Mouse (Mus musculus): ENCODE data around the gene Ppp6r2.

The Ppp6r2 gene

GRCm38 (mm10) chr15:89182328-89182741, 29.0 kb upstream of the Ppp6r2 start:
- DNase-seq (ENCODE audit: low spot score in 2 of 2), result peak in 1 of 2 experiments; percentile 56

GRCm38 (mm10) chr15:89182842-89183241, 28.5 kb upstream of the Ppp6r2 start:
- DNase-seq (ENCODE audit: low spot score in 2 of 2), result no peak

GRCm38 (mm10) chr15:89184141-89184936, 27.0 kb upstream of the Ppp6r2 start:
- no peak for DNase-seq (ENCODE audit: low spot score in 2 of 2)

- DNase-seq (ENCODE audit: low spot score in 2 of 2), result no peak
Measured at GRCm38 (mm10) chr15:89184937-89185227, 26.5 kb upstream of the Ppp6r2 start.

GRCm38 (mm10) chr15:89195261-89195681, 16.1 kb upstream of the Ppp6r2 start:
- peak in 1 of 2 experiments; percentile 18 for DNase-seq (ENCODE audit: low spot score in 2 of 2)

- peak; percentile 87 to 93 for DNase-seq (ENCODE audit: low spot score in 2 of 2)
Measured at GRCm38 (mm10) chr15:89195690-89196312, 15.6 kb upstream of the Ppp6r2 start.

- peak; percentile 95 to 96 for DNase-seq (ENCODE audit: low spot score in 2 of 2)
Measured at GRCm38 (mm10) chr15:89196313-89196706, 15.0 kb upstream of the Ppp6r2 start, which contains the start of gene Dennd6b. TSS of gene Dennd6b (minus strand) at chr15:89196496.

GRCm38 (mm10) chr15:89197056-89197455, 14.3 kb upstream of the Ppp6r2 start:
- DNase-seq (ENCODE audit: low spot score in 2 of 2), result no peak

GRCm38 (mm10) chr15:89207457-89207856, 3.9 kb upstream of the Ppp6r2 start:
- DNase-seq (ENCODE audit: low spot score in 2 of 2), result no peak

- peak; percentile 83 to 91 for DNase-seq (ENCODE audit: low spot score in 2 of 2)
Measured at GRCm38 (mm10) chr15:89209886-89210761, 1.2 kb upstream of the Ppp6r2 start.

GRCm38 (mm10) chr15:89211716-89212461, 536 bp downstream of the Ppp6r2 start:
- DNase-seq (ENCODE audit: low spot score in 2 of 2), result no peak

GRCm38 (mm10) chr15:89212495-89212894, 1.1 kb downstream of the Ppp6r2 start:
- no peak for DNase-seq (ENCODE audit: low spot score in 2 of 2)

GRCm38 (mm10) chr15:89213517-89213916, 2.2 kb downstream of the Ppp6r2 start:
- no peak for DNase-seq (ENCODE audit: low spot score in 2 of 2)

GRCm38 (mm10) chr15:89214953-89215352, 3.6 kb downstream of the Ppp6r2 start:
- DNase-seq (ENCODE audit: low spot score in 2 of 2), result no peak

GRCm38 (mm10) chr15:89215611-89216233, 4.4 kb downstream of the Ppp6r2 start:
- DNase-seq (ENCODE audit: low spot score in 2 of 2), result no peak

- no peak for DNase-seq (ENCODE audit: low spot score in 2 of 2)
Measured at GRCm38 (mm10) chr15:89233586-89233985, 22.2 kb downstream of the Ppp6r2 start.

GRCm38 (mm10) chr15:89234052-89234451, 22.7 kb downstream of the Ppp6r2 start:
- DNase-seq (ENCODE audit: low spot score in 2 of 2), result no peak

GRCm38 (mm10) chr15:89239751-89240392, 28.5 kb downstream of the Ppp6r2 start:
- DNase-seq (ENCODE audit: low spot score in 2 of 2), result no peak

- DNase-seq (ENCODE audit: low spot score in 2 of 2), result no peak
Measured at GRCm38 (mm10) chr15:89241025-89241424, 29.7 kb downstream of the Ppp6r2 start.

- no peak for DNase-seq (ENCODE audit: low spot score in 2 of 2)
Measured at GRCm38 (mm10) chr15:89249063-89249462, 37.7 kb downstream of the Ppp6r2 start.

GRCm38 (mm10) chr15:89255330-89255729, 44.0 kb downstream of the Ppp6r2 start:
- no peak for DNase-seq (ENCODE audit: low spot score in 2 of 2)

Measured in urinary bladder, postnatal 4 days (tissue).